Mouse (Mus musculus) heart, adult 8-10 months (tissue): ENCODE measurements at regions not wholly inside any gene's neighbourhood (a gene's known extent, or its start where the extent isn't known, plus 50 kb on each side); places are given as distances from the start of the nearest gene placed in this dataset.
A peak's percentile ranks its signal among the peaks of the same experiment; 100 is the strongest.

Experiments used
- DNase-seq: peaks from one replicate; pipeline ENCODE4 v3.0.0; 2022; ENCODE audit warnings: low spot score

DNA sequence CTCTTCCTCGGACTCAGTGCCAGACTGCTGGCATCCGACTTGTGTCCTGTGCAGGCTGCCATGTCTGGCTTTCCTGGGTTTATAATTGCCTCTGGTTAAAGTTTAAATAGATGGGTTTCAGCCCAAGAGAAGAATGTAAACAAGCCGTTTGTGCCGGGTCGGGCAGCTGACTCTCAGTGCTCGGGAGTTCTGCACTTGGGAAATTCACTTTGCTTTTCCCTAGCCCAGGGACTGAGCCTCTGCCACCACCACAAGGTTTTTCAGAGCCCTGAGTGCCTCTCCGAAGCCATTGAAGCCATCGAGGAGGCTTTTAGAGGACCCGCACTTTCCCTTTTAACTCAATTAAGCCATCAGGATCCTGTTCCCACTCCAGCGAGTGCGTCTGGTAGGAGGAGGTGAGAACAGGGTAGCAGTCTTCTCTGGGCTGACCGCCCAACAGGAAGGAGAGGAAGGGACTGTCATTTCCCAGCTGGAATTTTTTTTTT is 80.8 kb upstream of the Mkln1 start:
- peak; percentile 77 for DNase-seq

DNA sequence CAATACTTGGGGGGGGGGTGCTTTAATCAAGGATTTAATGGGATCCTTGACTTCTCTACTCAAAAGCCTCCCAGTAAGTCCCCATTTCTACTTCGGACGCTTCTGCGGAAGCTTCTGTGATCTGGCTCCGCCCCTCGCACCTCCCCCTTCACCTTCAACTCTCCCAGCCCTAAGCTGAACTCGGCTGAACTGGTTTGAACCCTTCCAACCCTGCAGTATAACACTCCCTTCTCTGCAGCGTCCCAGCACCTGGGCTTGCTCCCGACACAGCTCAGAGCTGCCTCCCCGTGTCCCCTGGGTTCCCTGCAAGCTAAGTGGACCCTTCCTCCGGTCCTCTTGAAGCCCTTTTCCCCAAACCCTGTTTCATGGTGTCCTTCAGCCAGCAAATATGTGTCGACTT is 80.0 kb upstream of the Mkln1 start:
- DNase-seq, result peak; percentile 80

DNA sequence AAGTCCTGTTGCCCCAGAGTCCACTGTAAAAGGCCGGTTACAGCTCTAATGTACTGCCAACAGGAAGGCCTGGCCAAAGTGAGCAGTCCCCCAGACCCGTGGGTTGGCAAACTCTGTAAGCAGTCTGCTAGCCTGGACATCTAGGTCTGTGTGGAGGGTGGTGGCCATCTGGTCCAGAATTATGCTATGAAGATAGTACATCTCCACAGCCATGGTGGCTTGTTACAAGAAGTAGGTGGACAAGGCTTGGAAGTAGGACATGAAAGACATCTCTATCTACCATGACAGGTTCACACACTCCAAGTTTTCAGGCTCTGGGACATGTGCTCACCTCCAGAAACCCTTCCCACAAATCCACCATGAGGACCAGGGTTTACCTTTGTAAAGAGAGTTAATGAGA is 79.1 kb upstream of the Mkln1 start:
- DNase-seq, result no peak

DNA sequence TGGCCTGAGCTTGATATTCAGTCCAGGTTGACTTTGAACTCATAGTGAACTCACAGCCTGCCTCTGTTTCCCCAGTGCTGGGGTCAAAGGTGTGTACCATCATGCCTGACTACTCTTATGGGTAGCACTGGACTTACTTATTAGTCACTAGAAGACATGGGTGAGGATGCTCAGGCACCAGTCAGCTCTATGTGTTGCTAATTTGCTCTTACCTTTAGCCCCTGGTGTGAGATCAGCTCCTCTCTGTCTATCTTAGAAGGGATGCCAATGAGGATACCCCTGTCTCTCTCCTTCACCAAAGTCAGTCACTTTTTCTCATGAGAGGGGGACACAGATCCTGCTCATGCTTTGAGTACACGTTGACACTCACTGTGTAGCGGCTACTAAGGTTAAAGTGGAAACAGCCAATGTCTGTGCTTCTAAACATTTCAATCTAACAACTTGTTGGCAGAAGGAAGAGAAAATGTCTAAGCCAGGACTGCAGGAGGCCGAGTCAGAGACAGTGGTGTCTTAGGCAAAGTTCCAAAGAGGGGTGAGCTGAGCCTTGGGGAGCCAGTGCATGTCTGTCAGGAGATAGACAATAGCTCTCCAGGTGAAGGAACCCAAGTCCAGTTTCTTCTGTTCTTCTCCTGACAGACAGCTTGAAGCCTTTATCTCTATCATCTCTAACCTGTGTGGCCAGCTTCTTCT is 78.2 kb upstream of the Mkln1 start:
- no peak for DNase-seq

DNA sequence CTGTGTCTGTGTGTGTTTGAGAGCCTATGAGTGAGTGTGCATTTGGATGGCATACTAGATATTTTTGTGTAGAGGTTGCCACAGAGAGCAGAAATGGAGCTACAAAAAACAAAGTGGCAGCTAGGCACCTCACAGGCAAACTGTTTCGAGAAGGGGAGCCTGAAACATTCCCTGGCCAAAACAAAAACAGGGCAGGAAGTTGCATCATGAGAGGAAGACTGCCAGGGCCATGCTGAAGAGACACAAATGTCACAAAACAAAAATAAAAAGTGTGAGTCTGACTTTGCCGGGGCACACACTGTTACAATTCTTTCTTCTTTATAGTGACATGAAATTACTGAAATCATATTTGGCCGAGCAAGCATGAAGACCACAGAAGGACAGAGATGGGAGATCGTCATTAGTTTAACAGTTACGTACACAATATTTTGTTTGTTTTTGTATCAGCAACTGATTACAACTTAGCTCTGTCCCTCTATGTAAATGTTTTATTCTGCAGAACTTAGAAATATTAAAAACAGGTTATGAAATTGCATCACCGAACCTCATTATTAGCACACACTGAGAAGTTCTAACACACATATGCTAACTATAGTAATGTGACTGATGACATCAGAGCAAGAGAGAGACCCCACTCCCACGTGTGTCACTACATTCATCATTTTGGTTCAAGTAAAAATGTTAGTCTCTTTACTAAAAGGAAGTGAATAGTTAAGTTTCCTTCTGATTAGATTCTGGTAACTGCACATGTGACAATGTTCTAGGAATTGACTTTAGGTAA is 77.3 kb upstream of the Mkln1 start:
- DNase-seq, result peak; percentile 69

DNA sequence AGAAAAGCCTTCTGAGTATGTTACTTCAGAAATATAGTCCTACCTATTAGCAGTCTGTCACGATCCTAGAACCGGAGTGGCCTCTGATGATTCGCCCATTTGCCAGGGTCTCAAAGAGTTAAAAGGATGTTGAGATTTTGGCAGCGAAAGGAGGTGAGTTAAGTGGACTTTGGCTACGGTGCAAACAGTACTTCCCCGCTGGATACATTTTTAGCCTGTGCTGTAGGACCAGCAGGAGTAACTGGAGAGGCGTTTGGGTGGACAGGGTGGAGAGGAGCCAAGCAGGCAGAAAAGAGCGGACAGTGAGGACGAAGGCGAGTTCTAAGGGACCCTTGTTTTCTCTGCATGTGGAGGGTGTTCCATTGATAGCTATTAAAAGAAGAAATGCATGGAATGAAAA is 76.6 kb upstream of the Mkln1 start:
- DNase-seq, result peak; percentile 79

DNA sequence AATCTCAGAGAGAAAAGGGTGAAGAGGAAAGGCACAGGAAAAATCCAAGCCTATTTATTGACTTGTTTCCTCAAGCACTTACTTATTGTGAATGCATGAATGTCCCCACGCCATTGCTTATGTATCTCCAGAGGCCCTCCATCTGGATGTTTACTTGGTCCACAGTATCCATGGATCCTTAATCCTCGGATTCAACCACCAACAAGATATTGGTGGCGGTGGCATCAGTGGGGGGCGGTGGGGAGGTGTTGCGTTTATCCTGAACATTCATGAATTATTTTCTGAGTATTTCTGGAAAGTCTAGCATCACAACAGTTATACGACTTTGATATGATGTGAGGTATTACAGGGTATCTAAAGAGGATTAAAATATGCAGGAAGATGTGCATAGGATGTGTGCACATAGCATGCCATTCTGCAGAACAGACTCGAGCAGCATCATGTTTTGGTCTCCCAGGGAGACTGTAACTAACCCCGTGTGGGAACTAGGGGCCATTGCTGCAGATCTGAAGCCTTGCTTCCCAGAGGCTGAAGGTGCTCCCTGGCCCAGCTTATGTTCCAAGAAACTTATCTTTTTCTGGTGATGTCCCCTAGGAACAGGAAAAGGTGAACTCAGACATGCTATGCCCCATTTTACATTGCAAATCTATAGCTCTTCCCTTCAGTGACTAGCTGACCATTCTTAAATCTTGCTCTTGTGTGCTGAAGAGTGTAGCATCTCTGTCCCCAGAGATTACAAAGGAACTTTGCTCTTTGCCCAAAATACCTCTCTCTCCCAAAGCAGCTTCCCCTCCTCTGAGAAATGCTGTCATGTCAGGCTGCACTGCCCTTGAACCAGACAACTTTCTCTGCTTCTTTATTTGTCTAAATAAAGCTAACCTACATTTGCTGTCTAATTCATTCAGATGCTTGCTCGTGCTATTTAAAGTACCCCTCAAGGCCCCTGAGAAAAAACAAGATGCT is 75.0 kb upstream of the Mkln1 start:
- DNase-seq, result no peak

DNA sequence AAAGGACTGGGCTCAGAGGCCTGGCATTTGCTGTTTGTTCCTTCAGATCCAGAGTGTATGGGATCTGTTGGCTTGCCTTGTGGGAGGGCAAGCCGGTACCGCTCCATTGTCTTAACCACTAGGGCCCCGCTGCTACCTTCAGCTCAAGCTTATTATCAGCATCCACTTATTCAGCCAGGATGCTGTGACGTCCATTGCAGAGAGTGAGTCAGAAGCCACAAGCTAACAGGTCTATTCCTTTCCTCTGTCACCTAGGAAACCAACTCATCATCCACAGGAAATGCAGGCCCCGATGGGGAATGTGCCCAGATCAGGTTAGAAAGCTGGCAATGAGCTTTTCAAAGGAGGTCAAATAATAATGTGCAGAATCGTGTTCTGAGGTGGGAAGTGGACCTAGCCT is 73.8 kb upstream of the Mkln1 start:
- no peak for DNase-seq

DNA sequence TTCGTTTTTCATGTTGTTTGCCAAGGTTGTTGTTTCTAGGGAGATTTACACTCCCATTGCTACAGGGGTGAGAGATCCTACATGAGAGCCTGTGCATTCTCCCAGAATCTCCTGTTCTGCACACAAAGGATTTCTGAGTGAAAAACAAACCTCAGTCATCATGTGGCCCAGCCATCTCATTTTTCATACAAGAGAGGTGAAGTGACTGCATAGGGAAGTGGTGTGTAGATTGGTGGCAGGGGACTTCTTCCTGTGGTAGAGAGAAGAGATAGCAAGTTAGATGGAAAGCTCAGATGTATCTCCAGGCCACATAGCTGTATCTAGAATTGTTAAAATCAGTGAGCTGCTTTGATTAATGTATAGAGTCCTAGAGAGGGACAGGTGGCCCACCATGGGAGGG is 72.9 kb upstream of the Mkln1 start:
- no peak for DNase-seq

DNA sequence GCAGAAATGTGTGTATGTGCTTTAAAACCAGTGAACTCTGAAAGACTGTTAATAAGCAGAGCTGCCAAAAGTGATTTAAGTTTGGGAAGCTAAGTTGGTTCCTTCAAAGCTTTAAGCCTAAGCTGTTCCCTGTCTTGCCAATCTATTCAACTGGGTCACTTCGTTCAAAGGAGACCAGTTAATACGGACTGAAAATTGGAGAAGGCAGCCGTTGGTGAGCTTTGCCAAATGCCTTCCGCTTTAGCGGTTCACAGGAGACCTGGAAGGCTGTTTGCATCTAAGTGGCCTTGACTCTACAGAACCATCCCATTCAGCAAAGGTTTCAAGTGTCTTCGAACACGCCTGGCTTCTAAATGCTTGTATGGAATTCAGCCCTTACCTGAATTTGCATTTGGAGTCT is 68.2 kb upstream of the Mkln1 start:
- no peak for DNase-seq

DNA sequence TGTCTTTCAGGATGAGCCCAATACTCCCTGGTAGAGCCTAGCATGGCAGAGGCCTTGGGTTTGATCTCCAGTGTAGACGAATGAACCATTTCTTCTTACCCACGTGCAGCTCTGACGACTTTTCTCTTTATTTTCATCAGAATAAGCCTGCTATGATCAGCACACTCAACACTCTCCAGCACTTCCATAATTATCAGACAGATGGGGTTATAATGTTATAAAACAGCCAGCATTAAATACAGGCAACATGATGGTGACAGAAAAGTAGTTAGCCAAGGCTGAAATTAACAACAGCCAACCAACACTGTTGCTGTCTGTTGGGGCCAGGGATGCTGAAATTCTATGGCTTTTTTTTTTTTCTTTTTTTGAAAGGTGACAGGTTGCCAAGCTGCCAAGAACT is 67.7 kb upstream of the Mkln1 start:
- DNase-seq, result no peak

DNA sequence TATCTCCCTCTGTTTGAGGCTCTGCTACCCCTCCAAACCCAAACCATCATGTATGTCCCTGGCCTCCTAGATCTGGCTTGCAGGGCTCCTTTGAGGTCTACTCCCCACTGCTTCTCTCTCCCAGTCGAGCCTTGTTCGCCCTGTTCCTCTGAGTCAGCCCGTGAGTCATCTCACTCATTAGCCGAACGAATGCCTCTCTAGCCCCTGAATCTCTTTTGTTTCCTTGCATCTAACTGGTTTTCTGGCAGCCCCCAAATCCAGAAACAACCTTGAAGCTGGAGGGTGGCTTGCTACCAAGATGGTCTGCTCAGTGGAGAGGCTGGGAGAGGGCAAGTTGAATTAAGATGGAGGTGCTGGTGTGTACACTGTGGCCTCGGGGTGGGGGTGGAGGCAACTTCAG is 66.3 kb upstream of the Mkln1 start:
- no peak for DNase-seq

DNA sequence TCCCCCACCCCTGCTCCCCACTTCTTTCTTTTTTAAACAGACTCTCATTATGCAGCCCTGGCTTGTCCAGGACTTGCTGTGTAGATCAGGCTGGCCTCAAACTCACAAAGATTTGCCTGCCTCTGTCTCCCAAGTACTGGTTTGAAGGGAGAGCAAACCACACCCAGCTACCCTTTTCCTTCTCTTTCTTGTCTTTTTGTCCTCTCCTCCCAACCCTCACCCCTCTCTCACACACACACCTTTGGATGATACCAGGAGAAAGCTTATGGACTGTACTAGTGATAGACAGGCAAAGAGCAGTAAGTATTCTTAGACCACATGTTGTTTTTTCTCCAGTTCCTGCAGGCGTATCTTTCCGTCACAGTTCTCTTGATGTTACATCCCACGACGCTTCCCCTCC is 65.8 kb upstream of the Mkln1 start:
- no peak for DNase-seq

DNA sequence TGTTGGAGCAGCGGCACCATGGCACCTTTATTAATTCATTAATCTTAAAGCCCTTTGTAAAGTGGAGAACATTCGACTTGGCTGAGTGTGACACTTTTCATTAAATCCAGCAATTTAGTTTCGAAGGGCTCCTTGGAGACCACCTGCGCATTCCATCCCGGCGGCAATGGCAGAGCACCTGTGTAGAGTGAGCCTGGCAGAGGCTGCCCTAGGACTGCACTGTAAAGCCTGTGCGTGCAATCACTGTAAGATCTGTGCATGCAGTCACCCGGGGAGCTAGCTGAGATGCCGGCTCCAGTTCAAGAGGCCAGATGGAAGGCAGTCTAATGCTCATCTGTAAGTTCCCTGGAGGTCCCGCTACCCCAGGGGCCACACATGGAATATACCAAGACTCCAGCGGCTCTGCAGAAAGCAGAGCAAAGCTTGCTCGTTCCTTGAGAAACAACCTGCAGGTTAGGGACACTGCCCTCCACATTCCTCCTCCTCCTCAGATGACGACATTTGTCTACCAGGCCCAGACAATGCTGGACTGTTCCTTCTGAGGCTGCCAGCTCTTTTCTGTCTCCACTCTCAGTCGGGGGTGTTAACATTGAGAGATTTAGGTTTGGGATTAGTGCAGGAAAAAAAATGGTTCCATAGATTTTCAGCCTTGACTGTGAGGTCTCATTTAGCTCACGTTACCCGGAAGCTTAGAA is 65.2 kb upstream of the Mkln1 start:
- no peak for DNase-seq

DNA sequence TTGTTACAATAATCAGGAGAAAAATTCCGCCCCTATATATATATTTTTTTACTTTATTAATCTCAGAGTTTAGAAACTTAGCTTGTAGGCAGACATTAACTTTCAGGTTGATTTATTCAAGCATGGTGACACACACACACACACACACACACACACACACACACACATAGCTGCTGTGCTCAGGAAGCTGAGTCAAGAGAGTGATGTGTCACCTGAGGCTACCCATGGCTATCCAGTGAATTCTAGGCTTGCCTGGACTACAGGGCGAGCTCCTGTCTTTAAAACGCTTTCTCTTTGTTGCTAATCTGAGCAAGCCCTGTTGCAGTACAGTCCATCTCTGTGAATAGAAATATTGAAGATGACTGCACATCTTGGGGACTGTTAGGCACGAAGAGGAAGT is 64.4 kb upstream of the Mkln1 start:
- DNase-seq, result no peak

DNA sequence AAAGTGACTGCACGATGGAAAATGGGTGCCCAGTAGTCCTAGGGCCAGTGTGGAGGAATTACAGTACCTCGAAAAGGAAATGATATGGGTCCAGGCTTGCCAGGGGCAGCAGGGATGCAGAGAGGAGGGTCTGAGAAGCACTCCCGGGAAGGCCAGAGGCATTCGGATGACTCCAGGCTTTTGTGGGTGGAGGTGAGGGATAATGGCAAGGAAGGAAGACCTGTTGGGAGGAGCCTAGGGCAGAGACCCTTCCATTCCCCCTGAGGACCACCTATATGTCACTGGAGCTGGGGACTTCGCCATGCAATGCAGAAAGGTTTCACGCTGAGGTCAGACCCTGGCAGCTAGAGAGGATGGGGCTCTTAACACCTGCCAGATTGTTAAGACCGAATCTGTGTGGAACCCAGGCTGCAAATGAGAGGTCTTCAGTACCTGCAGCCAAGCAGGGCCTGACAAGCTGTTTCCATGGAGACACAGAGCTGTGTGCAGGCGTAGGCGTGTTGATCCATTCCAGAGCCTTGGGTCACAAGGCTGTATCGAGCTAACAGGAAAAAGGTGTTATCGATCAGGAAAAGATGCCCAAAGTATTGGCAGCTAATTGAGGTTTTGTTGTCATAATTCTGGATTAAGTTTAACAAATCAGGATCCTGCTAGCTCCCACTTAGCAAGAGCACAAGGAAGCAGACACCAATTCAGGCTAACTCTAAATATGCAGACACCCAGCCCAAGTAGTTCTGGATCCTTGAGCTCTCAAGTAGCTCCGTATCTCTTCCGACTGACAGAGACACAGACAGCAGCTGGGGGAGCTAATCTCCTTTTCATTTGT is 59.2 kb upstream of the Mkln1 start:
- DNase-seq, result no peak

DNA sequence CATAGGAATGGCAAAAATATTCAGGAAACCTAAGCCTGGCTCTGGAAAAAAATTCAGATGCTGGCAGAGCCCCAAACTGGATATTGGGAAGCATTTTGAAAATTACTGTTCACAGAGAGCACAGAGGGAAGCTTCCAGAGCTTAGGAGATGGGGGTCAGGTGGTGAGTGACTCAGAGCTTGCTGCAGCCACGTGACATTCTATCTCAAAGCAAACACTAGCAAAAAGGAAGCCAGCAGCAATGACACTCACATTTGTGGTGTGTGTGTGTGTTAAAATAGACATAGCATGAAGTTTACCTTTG is 58.6 kb upstream of the Mkln1 start:
- no peak for DNase-seq

DNA sequence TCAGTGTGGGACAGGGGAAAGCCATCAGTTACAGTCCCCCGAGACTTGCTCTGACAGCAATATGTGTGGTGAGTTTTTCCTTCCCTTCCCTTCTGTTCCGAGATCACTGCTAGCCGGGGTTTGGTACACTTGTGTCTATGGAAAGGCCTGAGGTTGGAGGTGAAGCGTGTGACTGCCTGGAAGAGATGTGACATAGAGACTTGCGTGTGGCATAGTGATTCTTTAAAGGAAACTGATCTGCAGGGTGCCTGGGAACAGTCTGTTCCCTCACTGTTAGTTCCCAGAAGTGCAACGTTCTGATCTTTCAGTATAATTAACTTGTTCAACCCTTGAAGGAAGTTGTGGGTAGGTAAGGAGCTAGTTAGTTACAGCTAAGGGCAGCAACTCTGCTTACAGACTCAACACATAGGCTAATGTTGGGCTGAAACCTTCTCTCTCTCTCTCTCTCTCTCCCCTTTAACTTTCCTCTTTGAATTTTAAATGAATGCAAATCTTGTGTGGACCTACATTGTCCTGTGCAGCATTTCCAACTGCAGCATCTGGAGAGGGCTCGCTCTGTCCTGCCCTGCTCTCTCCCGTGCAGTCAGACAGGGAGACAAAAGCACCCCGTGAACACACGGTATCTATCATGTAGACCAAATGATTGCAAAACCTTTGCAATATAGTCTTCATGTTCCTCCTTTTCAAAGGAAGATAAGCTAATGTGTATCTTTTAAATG is 53.0 kb upstream of the Mkln1 start:
- DNase-seq, result no peak

DNA sequence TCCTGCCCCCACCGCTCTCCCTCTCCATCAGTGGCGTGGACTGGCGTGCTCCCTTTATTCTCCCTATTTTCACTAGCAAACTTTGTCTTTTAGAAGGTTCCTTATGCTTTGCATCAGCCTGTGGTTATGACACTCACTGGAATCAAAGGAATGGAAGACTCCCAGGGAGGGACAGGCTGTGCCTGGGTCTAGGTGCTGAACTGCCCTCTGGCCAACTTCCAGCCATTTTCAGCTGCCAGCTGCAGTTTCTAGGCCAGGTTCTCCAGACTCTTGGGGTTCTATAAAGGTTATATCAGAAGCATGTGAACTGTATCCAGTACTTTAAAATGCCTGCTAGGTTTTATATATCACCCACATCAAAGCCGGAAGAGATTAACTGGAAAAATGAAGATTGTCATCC is 50.2 kb upstream of the Mkln1 start:
- no peak for DNase-seq
